Mouse (Mus musculus): ENCODE results near the gene Rab42.

DNA sequence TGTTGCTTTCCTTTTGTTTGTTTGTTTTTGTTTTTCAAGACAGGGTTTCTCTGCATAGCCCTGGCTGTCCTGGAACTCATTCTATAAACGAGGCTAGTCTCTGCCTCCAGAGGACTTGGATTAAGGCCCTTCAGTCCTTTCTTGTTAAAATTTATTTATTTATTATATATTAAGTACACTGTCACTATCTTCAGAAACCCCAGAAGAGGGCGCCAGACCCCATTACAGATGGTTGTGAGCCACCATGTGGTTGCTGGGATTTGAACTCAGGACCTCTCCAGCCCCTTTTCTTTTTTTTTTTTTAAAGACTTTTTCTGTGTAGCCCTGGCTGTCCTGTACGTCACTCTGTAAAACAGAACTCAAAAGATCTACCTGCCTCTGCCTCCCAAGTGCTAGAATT is 48.2 kb downstream of the Rab42 start:
- TF ChIP-seq CTCF (IDR thresholded peaks at IDR 0.05; ENCODE audit: low read depth, low read length) (0 out of 2 replicates have a peak, but pooled peaks have one; percentile 11), POLR2A (IDR thresholded peaks at IDR 0.05; ENCODE audit: extremely low read depth, insufficient read depth, low read length) (no peak)
